Mouse (Mus musculus) brain, embryonic 14.5 days (tissue): ENCODE results near the gene Hoxd9. TPM values are rescaled to one million over a fixed set of nuclear protein-coding genes. Genes with fewer than 3 reads are reported as not detected.
A peak's percentile ranks its signal among the peaks of the same experiment; 100 is the strongest.

ENCODE experiments used
- DNase-seq: peaks from one replicate; pipeline ENCODE4 v3.0.0-alpha.2; 2011; ENCODE audit warnings: low read depth
- CTCF ChIP-seq: fragments of 200-500 bp; IDR thresholded peaks from 2 replicates; pipeline ENCODE4 v1.5.1; 2012; ENCODE audit warnings: inconsistent platforms, mild to moderate bottlenecking, moderate library complexity, borderline replicate concordance; ENCODE audit not compliant: insufficient read depth, insufficient read length; ENCODE audit errors: extremely low read depth
- POLR2A ChIP-seq: fragments of 200-500 bp; IDR thresholded peaks from 2 replicates; pipeline ENCODE4 v1.6.1; 2012; ENCODE audit warnings: mild to moderate bottlenecking, inconsistent platforms, borderline replicate concordance; ENCODE audit not compliant: poor library complexity, insufficient read depth, insufficient read length, severe bottlenecking; ENCODE audit errors: extremely low read depth
- polyA plus RNA-seq: library from polyadenylated mRNA; depleted of rRNA; stranded (reverse); fragments of >200 nt; gene quantifications from 2 replicates; pipeline ENCODE4 v1.2.3, GENCODE M21; 2012

The Hoxd9 gene
- polyA plus RNA-seq, 1 experiment, result 0.36 TPM

DNA sequence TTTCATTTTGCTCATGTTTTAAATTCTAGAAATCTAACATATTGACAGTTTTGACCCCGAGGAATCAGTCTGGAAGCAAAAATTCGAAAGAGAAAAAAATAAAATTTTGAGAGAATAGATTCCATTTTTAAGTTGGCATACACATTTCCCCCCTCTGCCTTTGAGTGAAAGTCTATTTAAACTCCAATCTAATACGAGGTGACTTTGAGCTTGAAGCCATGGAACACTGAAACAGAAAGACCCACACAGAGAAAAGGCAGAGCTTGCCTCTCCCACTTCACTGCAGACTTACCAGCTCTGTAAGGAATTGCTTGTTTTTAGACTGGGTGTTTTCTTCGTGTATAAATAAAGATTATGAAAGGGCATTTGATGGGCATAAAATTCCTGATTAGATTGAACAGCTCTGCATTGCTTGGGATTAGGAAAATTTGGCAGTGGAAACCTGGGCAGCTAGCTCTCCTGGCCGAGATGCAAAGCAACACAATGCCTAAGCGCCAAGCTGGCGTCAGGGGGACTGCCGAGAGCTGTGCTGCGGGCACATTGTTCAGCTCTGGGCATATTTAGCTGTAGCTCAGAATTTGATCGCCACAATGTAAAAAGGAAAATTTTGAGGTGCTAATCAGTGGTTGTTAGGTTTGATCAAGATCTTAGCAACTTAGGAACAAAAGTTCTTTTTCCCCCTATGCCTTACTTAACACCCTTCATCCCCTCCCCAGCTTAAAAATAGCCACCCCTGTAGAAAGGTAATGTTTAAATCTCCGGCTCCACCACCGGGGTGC lies 8.5 kb upstream of the Hoxd9 start:
- no peak for DNase-seq
- TF ChIP-seq CTCF (no peak), POLR2A (no peak)

DNA sequence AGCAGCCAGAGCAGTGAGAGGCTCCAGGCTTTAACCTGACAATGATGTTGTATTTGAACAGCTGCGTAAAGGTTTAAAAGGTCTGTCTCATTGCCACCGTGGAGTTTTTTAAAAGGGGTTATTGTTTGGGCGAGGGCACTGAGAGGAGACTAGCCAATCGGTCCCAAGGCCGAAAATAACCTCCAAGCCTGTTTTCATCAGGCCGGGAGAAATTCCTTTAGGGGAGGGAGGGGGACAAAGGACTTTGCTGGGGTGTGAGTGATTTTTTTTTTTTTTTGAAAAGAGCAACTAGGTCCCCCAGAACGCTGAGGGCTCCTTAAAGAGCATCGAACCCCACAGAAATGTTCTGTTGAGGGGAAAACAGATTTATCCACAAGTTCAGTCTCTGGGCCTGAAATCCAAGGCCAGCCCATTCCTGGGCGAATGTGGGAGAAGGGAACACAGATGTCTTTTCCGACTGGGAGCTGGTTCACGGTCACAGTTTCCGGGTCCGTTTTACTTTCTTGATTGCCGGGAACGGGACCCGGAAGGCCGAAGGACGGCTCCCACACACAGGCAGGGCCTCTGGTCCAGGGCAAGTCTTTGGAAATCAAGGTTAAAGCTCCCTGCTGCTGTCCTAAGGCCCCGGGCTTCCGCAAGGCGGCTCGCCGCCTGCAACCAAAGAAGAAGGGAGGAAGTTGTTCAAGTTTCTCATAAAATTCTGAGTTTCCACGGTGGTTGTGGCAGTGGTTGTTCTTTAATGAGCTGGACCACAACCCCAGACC lies 7.8 kb upstream of the Hoxd9 start:
- DNase-seq, result no peak
- no peak for TF ChIP-seq POLR2A
- no peak for TF ChIP-seq CTCF

DNA sequence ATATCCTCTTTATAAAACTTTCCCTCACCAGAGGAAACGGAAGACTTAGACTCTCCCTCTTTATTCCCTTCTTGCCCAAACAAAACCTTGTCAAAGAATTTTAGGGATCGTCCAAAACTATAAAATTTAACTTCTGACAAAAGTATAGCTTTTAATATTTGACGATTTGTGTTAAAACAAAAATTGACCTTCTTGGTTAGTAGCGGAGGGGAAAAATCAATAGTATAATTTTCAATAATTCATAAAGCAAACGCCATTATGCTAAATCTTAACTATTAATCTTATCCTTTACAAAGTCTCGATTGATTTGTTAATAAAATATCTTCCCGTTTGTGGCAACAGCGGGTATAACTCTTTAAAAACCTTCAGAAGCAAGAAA lies 7.2 kb upstream of the Hoxd9 start:
- DNase-seq, result no peak
- TF ChIP-seq POLR2A, result no peak
- no peak for TF ChIP-seq CTCF

DNA sequence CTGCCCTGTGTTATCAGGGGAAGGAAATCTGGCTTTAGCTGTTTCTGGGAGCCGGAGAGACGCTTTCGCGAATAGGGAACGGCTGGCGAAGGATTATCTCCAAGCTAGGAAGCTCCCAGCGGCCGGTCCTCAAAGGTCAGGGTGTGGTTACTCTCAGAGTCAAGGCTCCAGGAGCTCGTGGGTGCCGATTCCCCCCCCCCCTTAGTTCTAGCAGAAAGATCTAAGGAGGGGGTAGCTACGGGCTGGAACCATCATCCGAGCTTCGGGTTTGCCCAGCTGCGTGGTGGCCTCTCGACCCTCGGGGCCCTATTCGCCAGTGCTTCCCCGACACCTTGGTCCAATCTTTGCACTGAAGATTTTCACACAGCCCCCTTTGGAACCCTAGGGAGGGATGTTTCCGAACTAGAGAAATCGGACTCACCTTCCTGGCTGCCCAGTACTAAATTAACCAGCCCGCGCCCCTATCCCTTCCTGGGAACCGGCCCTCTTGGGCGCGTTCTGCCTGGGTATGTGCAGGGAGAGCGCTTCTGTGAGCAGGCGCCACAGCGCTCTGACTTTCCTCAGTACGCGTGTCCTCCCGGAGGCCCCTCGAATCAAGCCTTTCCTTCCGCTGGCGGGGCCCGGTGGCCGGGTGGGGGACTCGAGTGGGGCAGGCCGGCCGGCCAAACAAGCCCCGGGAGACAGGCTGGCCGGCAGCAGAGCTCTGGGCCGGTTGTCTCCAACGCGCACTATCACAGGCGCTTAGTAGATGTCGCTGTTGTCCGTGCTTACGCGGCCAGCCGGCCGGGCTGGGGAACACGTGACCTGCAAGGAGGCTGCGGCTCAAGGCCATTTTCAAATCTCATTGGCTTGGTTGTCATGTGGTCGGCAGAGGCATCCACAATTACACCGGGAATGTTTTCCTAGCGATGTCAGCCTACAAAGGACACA lies 6.2 kb upstream of the Hoxd9 start, which contains the start of gene Hoxd10:
Hoxd10 (plus strand) TSS at position 903 of the 930 bp plus-strand sequence.
- DNase-seq, result peak; percentile 77
- TF ChIP-seq CTCF, result peak; percentile 46
- TF ChIP-seq POLR2A, result no peak

DNA sequence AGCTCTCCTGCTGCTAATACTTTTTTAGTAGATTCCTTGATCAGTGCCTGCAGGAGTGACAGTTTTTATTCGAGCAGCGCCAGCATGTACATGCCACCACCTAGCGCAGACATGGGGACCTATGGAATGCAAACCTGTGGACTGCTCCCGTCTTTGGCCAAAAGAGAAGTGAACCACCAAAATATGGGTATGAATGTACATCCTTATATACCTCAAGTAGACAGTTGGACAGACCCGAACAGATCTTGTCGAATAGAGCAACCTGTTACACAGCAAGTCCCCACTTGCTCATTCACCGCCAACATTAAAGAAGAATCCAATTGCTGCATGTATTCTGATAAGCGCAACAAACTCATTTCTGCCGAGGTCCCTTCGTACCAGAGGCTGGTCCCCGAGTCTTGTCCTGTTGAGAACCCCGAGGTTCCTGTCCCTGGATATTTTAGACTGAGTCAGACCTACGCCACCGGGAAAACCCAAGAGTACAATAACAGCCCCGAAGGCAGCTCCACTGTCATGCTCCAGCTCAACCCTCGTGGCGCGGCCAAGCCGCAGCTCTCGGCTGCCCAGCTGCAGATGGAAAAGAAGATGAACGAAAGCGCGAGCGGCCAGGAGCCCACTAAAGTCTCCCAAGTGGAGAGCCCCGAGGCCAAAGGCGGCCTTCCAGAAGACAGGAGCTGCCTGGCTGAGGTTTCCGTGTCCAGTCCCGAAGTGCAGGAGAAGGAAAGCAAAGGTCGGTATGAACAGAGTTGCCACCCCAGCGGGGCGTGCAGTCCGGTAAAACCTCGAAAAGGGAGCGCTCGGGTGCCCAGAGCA lies 5.3 kb upstream of the Hoxd9 start:
- no peak for TF ChIP-seq CTCF
- no peak for TF ChIP-seq POLR2A
- DNase-seq, result no peak

DNA sequence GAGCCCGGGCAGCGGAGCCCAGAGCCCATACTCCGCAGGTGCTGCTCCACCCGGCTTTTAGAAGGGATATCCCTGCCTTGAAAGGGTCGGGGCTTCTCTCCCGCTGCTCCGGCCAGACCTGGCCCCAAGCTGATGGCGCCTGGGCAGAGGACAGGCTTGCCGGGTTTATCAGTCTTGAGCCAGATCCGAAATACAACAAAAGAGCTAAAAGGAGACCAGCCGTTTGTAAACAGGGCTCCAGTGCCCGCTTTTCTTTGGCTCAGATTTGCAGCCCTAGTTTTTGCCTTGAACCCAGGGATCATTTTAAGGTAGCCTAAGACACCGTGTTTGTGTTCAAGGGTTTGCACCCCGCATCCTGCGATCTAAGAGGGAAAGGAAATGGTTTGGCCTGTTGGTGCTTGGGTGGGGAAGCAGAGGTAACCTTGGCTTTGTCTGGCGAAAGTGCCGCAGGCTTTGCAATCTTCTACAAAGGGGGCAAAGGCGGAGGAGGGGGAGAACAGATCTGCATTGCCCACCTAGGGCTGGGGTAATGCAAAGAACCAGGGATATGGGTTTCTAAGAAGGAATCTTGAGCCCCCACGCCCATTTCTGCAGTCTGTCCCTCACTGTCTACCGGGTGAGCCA lies 4.6 kb upstream of the Hoxd9 start:
- no peak for DNase-seq
- TF ChIP-seq POLR2A (no peak), CTCF (no peak)

DNA sequence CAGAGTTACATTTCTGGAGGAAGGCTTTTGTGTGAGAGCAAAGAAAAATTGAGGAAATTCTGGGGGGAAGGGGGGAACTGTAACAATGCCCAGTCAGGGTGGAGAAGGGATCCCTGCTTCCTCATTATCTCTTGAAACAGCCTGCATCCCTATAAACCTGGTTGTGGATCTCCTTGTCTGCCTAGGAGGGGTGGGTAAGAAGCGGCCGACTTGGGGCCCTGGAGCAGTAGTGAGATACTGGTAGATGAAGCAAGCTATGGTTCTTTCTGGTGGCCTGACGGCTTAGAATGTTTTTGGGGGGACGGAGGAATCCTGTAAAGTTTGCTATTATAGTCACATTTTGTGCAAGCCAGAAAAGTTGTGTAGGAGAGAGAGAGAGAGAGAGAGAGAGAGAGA lies 4.1 kb upstream of the Hoxd9 start:
- TF ChIP-seq CTCF (no peak), POLR2A (no peak)
- no peak for DNase-seq

DNA sequence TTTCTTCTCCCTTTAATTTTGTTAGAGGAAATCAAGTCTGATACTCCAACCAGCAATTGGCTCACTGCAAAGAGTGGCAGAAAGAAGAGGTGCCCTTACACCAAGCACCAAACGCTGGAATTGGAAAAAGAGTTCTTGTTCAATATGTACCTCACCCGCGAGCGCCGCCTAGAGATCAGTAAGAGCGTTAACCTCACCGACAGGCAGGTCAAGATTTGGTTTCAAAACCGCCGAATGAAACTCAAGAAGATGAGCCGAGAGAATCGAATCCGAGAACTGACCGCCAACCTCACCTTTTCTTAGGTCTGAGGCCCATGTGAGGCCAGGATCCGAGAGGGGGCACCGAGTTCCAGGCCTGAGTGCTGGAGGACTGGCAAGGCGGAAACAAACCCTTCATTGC lies 3.5 kb upstream of the Hoxd9 start:
- DNase-seq, result no peak
- peak; percentile 36; the same call in 1 of the 2 replicates for TF ChIP-seq CTCF
- no peak for TF ChIP-seq POLR2A

DNA sequence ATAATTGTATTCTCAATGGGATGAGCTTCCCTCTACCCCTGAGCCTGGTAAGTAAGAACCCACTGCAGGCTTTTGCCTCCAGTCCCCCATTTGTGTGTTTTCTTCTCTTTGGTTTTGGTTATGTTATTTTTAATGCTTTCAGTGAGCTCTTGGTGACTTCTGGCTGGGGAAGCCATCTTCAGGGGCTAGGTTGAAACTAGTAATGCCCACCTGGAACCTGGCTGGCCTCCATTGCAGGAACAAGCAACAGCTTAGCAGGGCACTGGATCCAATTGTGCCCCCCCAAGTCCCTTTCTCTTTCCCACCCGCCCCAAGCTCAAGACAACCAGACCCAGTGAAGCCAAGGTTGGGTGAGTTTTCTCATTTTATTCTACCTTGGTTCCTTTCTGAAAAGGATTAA lies 2.1 kb upstream of the Hoxd9 start:
- TF ChIP-seq POLR2A, result no peak
- TF ChIP-seq CTCF, result no peak

More for the DNA sequence above, 2.1 kb upstream of the Hoxd9 start:
- no peak for DNase-seq
